Comparison of ENCODE assay signal across 8 mouse cellular contexts in genomic region chr2:65931313-65931712, GRCm38 (mm10).
DNase-seq lines count a peak whose midpoint lies in the region; ATAC-seq lines count a peak whose summit lies in the region.

No protein-coding gene starts in this region.

- H3K9me3 ChIP-seq in heart, embryonic 15.5 days (replicated peaks): no peaks in the 10 kb centered on the region
- no peaks in the 10 kb centered on the region for H3K9me3 ChIP-seq in embryonic facial prominence, embryonic 10.5 days
- no peaks in the 10 kb centered on the region for H3K9me3 ChIP-seq in hindbrain, embryonic 14.5 days (ENCODE audit: control insufficient read depth, low read length)
- H3K9me3 ChIP-seq in midbrain, embryonic 13.5 days: no peaks in the 10 kb centered on the region

- H3K4me2 ChIP-seq in heart, embryonic 15.5 days: peak overlapping the region; percentile 80
- H3K4me2 ChIP-seq in hindbrain, embryonic 14.5 days (replicated peaks): peak overlapping the region; percentile 61
- H3K4me2 ChIP-seq in midbrain, embryonic 13.5 days (replicated peaks): peak overlapping the region; percentile 67

- no peaks in the 10 kb centered on the region for H3K36me3 ChIP-seq in heart, embryonic 15.5 days
- no peaks in the 10 kb centered on the region for H3K36me3 ChIP-seq in embryonic facial prominence, embryonic 10.5 days (replicated peaks)
- H3K36me3 ChIP-seq in hindbrain, embryonic 14.5 days (replicated peaks; ENCODE audit: control insufficient read depth, insufficient read depth): no peaks in the 10 kb centered on the region
- H3K36me3 ChIP-seq in midbrain, embryonic 13.5 days: no peaks in the 10 kb centered on the region

- peaks cover 6% of the 10 kb centered on the region for H3K4me1 ChIP-seq in heart, embryonic 15.5 days (replicated peaks)
- peaks cover 14% of the 10 kb centered on the region; the same call in 1 of the 2 replicates for H3K4me1 ChIP-seq in embryonic facial prominence, embryonic 10.5 days
- H3K4me1 ChIP-seq in hindbrain, embryonic 14.5 days (replicated peaks; ENCODE audit: control insufficient read depth, insufficient read depth, low read length): peaks cover 35% of the 10 kb centered on the region
- peaks cover 29% of the 10 kb centered on the region for H3K4me1 ChIP-seq in midbrain, embryonic 13.5 days (replicated peaks)

- no peaks in the 10 kb centered on the region for H3K27me3 ChIP-seq in heart, embryonic 15.5 days
- no peaks in the 10 kb centered on the region for H3K27me3 ChIP-seq in embryonic facial prominence, embryonic 10.5 days (replicated peaks; ENCODE audit: low read depth, poor library complexity, severe bottlenecking)
- no peaks in the 10 kb centered on the region for H3K27me3 ChIP-seq in hindbrain, embryonic 14.5 days (ENCODE audit: control insufficient read depth, insufficient read depth, low read length)
- H3K27me3 ChIP-seq in midbrain, embryonic 13.5 days: no peaks in the 10 kb centered on the region

- H3K9ac ChIP-seq in heart, embryonic 15.5 days: peak overlapping the region; percentile 64
- H3K9ac ChIP-seq in hindbrain, embryonic 14.5 days: peak overlapping the region; percentile 74
- H3K9ac ChIP-seq in midbrain, embryonic 13.5 days (replicated peaks): peak overlapping the region; percentile 76

- no peak overlapping the region for H3K27ac ChIP-seq in heart, embryonic 15.5 days
- H3K27ac ChIP-seq in embryonic facial prominence, embryonic 10.5 days (replicated peaks): peak overlapping the region; percentile 84
- peak overlapping the region; percentile 95 for H3K27ac ChIP-seq in hindbrain, embryonic 14.5 days
- peak overlapping the region; percentile 90 for H3K27ac ChIP-seq in midbrain, embryonic 13.5 days

- DNase-seq in heart, adult 18-20 months: no peak
- DNase-seq in embryonic facial prominence, embryonic 10.5 days (ENCODE audit: low spot score): no peak
- peak; percentile 60 for DNase-seq in hindbrain, embryonic 14.5 days (ENCODE audit: low spot score)
- no peak for DNase-seq in Muller cell, postnatal 12 days (ENCODE audit: inconsistent ontology term)
- DNase-seq in cerebellum, adult 9-10 months: no peak
- no peak for DNase-seq in urinary bladder, adult 2 months (ENCODE audit: low spot score)

- ATAC-seq in heart, embryonic 15.5 days (replicated peaks; ENCODE audit: insufficient number of reproducible peaks, insufficient read depth, low FRiP score, low read depth): no peak
- ATAC-seq in hindbrain, embryonic 14.5 days (ENCODE audit: low FRiP score): no peak
- ATAC-seq in midbrain, embryonic 13.5 days: no peak

- WGBS in heart, embryonic 15.5 days: 72% methylated on average over 7 of the region's 7 CpGs
- WGBS in embryonic facial prominence, embryonic 10.5 days: 64% methylated on average over 7 of the region's 7 CpGs
- 19% methylated on average over 7 of the region's 7 CpGs for WGBS in hindbrain, embryonic 14.5 days
- 32% methylated on average over 7 of the region's 7 CpGs for WGBS in midbrain, embryonic 13.5 days

- peak overlapping the region; percentile 57 for H3K4me3 ChIP-seq in heart, embryonic 15.5 days
- peak overlapping the region; percentile 61 for H3K4me3 ChIP-seq in embryonic facial prominence, embryonic 10.5 days
- H3K4me3 ChIP-seq in hindbrain, embryonic 14.5 days (replicated peaks; ENCODE audit: low read length): peak overlapping the region; percentile 42
- peak overlapping the region; percentile 49 for H3K4me3 ChIP-seq in midbrain, embryonic 13.5 days (replicated peaks)
